Mouse (Mus musculus) spleen, adult 2 months (tissue): ENCODE measurements around the gene Rchy1.

Experiments used
- CTCF ChIP-seq: fragments of 200-500 bp; IDR thresholded peaks from 2 replicates; pipeline ENCODE4 v1.5.1; 2011; ENCODE audit warnings: mild to moderate bottlenecking, inconsistent platforms; ENCODE audit not compliant: insufficient read depth, insufficient read length, insufficient replicate concordance; ENCODE audit errors: extremely low read depth
- POLR2A ChIP-seq: fragments of 200-500 bp; IDR thresholded peaks from 2 replicates; pipeline ENCODE4 v1.6.1; 2011; ENCODE audit warnings: low read depth, low read length, inconsistent platforms

GRCm38 (mm10) chr5:91959986-91960385 is 2.9 kb downstream of the Rchy1 start:
- TF ChIP-seq CTCF, result no peak
- TF ChIP-seq POLR2A, result no peak
